Mouse (Mus musculus): ENCODE data around the gene Gm4869.

The Gm4869 gene

DNA sequence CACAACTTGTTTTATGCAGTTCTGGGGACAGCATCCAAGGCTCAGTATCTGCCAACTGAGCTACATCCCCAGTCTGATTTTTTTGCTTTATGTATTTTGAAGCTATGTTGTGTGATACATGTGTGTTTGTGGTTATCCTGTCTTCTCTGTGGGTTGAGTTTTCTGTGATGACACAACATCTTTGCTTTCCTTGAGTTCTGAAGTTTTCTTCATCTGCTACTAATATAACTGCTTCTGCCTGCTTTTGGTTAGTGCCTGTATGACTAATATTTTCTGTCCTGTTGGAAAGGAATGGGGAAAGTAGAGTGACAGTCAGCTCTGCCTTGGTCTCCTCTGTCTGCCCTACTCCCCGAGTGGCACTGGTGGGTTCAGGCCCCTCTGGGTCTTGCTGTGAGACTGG lies 75.8 kb downstream of the Gm4869 start:
- no peak for DNase-seq (ENCODE audit: low spot score)

DNA sequence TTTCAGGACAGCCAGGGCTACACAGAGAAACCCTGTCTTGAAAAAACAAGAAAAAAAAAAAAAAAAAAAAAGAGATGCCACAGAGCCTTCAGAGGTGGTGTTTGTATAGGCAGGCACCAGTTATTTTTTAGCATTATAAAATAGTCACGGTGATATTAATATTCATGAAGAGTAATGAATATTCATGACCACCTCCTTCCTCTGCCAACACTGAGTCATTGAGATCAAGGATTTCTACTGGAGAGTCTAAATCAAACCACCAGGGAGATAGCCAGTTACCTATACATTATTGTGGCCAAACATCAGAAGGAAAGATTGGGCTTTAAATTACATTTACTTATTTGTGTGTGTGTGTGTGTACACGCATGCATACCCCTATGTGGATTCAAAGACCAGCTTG lies 81.3 kb downstream of the Gm4869 start:
- DNase-seq (ENCODE audit: low spot score): no peak

DNA sequence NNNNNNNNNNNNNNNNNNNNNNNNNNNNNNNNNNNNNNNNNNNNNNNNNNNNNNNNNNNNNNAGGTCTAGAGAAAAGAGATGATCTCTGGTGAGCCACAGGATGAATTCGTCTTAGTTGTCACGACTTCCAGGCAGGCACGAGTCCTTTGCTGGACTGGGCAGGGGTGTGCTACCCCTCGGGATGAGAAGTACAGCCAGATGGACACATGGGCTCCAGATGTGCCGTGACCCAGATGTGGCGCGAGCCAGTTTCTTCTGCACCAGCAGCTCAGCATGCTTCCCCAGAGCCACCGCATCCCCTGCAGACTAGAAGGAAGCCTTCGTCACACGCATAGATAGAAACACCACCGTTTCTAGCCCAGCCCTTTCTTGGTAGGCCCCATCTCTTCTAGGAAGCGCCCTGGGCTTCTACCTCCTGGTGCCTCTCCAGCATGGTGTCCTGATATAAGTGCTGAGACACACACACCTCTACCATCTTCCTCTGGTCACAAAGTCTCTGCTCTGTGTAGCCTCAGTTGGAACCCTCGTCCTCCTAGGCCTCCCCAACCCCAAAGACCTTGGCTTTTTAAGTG lies 92.8 kb downstream of the Gm4869 start:
- DNase-seq (ENCODE audit: low spot score): no peak

DNA sequence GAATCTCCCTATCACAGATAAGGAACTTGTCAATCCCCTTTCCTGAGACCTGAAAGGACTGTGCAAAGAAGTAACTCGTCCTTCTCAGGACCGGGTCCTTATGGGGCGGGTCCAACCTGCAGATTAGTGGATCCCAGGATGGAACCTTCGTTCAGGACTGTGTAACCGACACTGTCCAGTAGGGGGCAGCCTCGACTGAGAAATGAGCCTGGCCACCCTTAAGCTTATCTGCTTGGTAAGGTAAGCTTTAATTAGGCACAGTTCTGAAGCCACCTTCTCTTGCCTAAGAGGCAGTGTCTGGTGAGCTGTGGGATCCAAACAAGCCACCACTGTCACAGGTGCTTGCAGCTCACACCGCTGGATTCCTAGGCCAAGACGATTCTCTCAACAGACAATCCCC lies 94.7 kb downstream of the Gm4869 start:
- no peak for DNase-seq (ENCODE audit: low spot score)

DNA sequence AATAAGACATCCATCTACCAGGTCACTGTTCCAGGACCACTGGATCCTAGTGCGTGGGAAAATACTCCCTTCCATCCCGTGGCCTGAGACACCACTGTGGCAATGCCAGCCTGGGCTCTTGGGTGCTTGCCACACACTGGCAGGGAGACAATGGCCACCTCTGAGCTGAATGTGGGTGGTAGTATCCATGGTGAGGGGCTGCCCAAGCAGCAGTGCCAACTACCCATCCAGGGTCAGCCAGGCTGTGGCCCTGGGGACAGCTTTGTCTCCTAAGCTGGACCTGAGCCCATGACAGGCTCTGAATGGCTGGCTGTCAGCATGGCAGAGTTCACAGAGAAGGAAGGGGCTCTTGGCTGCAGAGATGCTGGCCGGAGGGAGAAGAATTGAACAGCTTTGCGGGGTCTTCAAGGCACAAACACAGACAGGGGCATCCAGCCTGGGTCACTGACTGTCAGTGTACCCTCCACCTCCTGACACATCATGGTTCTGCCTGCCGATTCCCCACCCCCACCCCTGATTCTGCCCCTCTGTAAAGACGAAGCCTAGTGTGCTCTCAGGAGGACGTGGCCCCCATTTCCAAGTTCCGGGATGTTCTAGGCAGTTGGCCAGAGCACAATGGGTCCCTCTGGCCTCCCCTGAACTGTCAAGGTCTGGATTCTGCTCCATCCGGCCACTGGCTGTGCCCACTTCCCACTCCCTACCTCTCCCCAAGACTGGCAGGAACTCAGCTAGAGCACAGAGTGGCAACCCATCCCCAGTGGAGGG lies 97.5 kb downstream of the Gm4869 start:
- DNase-seq (ENCODE audit: low spot score): no peak

All from ovary, adult 18-20 months (tissue).